Mouse (Mus musculus) kidney, postnatal 10 days (tissue): ENCODE data around the gene Sema4b.
A peak's percentile ranks its signal among the peaks of the same experiment; 100 is the strongest.

Source experiments
- DNase-seq: peaks from one replicate; pipeline ENCODE4 v3.0.0; 2021; ENCODE audit warnings: mixed read lengths

Gene Sema4b

DNA sequence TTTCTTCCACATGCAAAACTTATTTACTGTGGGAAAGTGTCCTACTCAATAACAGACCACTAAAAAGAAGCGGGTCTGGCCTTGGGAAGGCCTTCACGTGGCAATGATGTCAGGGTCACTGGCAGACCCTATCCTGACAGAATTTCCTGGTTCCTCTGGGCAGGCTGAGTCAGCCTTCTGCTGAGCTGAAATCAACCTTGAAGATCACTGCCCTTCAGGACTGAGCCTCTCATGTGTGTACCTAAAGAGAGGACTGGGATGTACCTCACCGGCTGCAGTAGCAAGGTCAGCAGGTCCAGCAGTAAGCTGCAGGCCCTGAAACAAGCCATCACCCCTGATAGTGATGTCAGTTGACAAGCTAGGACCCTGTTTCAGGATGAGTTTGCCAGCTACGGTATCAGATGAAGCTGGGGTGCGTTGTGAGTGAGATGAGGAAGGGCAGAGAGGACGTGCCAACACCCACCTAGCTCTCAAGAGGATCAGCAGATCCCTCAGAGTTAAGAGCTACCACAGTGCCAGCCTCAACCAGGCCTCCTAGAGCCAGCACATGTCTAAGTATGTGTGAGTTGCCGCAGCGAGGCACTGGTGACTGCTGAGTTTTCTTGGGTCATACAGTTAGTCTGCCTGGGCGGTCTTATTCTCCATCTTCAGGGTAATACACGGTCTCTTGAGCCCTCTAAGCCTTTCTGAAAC lies 8.5 kb upstream of the Sema4b start:
- no peak for DNase-seq

DNA sequence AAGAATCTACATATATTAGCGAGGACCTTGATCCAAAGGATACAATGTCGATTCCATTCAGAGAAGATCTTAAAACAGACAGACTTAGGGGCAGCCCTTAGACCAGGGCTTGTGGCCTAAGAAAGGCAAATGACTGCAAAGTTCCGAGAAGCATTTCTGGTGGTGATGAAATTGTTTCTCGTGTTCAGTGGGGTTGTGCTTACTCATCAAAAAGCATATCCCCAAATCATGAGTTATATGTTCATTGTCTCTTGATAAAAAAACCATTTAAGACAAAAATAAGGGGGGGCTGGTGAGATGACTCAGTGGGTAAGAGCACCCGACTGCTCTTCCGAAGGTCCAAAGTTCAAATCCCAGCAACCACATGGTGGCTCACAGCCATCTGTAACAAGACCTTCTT lies 7.3 kb upstream of the Sema4b start:
- no peak for DNase-seq

DNA sequence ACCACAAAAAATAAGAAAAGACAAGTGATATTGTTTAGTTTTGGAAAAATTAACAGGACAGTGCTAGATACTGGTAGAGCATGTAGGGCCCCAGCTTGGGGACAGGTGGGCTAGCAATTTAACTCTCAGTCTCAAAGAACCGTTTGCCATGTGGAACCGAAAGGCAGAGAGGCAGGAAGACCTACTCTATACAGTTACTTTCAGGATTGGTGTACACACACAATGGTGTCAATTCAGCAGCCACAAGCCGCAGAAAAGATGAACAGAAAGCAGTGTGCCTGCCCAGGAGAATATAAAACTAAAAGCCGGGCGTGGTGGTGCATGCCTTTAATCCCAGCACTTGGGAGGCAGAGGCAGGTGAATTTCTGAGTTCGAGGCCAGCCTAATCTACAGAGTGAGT lies 6.9 kb upstream of the Sema4b start:
- no peak for DNase-seq

DNA sequence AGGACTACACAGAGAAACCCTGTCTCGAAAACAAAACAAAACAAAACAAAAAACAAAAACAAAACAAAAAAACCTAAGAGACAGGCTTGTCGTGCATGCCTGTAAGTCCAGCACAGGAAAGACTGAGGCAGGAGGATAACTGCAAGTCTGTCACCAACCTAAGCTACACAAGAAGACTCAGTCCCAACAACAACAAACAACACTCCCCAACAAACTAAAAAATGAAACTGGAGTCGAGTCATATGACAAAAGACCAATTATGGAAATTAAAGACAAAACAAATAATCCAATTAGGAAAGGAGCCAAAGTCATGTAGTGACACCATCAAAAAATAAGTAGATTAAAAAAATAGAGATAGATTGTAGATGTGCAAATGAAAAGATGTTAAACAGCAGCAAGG lies 6.4 kb upstream of the Sema4b start:
- DNase-seq, result no peak

DNA sequence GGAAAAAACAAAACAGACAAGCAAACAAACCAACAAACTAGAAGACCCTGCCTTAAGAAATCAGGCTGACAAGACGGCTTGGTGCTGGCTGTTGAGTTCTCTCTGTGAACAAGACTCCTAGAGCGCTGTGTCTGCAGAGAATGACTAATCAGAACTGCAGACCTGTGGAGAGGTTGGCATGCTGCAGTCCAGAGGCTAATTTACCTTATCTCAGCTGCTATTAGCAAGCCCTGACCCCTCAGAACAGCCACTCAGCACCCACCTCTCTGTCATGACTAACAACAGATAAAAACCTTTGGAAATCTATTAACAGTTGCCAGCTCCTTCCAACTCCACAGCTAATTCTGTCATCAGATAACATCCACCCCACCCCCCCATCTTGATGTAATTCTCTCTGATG lies 5.6 kb upstream of the Sema4b start:
- DNase-seq, result no peak

DNA sequence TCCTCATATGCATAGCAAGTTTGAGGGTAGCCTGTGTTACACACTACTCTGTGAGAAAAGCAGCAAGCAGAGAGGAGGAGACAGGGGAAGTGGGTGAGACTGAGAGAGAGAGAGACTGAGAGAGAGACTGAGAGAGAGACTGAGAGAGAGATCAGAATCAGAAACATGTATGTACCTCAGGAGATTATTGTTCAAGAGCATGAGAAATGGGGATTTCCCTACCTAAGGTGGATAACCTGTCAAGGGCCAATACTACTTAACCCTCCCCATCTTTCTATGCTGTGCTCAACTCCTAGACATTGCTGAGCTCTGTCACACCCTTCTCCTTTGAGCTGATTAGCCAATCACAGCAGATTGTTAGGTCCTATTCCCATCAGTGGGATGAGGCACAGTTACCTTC lies 4.5 kb upstream of the Sema4b start:
- no peak for DNase-seq

DNA sequence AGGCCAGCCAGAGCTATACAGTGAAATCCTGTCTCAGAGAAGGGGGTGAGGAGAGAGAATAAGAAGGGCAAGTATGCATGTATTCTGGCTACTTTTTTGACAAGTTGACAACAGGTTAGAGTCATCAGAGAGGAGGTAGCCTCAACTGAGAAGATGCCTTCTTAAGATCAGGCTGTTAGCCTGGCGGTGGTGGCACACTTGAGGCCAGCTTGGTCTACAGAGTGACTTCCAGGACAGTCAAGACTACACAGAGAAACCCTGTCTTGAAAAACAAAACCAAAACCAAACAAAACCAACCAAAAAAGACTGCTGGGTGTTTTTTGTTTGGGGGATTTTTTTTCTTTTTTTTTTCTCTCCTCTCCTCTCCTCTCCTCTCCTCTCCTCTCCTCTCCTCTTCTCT lies 3.2 kb upstream of the Sema4b start:
- DNase-seq, result no peak

DNA sequence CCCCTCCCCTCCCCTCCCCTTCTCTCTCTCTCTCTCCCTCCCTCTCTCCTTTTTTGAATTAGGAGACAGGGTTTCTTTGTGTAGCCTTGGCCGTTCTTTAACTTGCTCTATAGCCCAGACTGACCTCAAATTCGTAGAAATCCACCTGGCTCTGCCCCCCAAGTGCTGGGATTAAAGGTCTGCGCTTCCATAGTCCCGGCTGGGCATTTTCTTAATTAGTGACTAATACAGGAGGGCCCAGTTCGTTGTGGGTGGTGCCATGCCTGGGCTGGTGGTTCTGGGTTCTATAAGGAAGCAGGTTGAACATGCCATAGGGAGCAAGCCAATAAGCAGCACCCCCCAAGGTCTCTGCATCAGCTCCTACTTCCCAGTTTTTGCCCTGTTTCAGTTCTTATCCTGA lies 2.7 kb upstream of the Sema4b start:
- DNase-seq, result no peak

DNA sequence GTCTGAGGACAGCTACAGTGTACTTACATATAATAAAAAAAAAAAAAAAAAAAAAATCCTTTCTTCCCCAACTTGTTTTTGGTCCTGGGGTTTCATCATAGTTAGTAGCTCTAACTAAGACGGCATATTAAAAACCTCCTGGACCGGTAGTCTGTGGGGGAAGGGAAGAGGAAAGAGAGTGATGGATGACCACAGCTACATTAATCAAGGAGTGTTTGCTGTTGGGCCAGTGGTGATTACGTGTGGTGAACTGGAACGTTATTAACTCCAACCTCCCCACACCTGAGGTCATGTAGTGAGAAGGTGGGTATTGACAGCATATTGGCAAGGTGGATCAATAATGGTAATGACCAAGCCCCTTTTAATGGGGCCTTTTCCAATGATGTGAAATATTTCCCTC lies 2.1 kb upstream of the Sema4b start:
- no peak for DNase-seq

DNA sequence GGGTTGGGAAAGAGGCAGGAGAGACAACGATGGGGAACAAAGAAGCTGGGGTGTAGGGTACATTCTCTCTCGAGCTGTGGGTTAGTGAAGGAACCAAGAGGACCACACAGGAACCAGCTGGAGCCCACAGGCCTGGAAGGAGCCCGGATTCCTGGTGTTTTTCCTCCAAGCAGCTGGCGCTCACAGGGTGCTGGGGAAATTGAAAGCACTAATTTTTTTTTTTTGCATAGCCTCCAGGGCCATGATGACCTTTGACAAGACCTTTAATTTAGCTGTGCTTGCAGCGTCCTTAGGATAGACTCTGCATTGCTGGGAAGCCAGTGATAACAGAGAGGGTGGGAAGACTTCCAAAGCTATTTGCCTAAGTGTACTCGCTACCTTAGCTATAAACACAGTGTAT lies 1.7 kb upstream of the Sema4b start:
- DNase-seq, result no peak

DNA sequence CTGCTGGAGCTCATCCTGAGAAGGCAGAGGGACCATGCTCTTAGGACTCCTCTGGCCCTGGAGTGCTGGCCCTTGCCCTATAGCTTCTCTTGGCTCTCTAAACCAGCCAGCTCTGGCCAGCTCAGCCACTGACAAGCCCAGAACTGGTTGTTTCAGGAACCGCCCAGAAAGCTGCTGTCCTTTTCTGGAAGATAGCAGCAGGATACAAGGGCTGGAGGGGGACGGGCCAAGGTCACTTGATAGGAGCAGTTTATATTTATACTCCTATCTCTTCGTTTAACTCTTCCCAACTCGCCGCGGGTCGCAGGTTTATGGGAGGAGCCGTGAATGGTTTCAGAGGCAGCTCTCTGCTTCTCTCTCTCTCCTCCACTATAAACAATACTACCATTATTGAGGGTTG lies 620 bp upstream of the Sema4b start:
- DNase-seq, result peak; percentile 81

DNA sequence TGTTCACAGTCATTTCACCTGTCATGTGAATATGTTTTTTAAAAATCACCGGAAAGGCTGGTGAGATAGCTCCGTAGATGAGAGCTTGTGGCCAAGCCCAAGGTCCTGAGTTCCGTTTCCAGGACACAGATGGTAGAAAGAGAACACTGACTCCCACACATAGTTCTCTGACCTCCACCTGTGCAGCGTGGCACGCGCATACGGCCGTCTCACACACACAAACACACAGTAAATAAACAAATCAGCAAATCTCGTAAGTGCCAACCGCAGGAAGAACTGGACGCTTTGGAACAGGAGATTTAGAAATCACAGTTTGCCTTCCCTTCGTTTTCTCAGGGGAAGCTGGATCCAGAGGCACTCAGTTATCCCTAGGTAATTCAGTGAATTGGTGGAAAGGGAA lies 860 bp downstream of the Sema4b start:
- no peak for DNase-seq

DNA sequence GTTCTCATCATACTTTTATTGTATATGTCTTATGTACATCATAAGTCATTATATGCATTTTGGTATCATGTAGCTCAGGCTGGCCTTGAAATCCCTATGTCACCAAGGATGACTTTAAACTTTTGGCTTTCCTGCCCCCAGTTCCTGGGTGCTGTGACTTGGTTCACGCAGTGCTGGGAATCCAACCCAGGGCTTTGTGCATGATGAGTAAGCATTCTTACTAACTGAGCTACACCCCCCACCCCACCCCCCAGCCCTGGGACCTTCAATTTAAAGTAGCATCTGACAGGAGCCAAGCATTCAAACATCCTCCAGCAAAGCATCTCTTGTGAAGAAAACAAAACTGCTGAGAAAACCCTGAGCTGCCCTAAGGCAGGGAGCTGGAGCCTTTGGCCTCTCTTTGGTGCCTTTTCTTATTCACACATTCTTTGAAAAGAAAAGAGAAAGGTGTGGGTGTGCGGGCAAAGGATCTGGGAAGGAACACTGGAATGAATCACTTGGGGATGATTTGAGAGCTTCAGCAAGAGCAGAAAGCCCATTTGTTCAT lies 2.0 kb downstream of the Sema4b start:
- DNase-seq, result no peak

DNA sequence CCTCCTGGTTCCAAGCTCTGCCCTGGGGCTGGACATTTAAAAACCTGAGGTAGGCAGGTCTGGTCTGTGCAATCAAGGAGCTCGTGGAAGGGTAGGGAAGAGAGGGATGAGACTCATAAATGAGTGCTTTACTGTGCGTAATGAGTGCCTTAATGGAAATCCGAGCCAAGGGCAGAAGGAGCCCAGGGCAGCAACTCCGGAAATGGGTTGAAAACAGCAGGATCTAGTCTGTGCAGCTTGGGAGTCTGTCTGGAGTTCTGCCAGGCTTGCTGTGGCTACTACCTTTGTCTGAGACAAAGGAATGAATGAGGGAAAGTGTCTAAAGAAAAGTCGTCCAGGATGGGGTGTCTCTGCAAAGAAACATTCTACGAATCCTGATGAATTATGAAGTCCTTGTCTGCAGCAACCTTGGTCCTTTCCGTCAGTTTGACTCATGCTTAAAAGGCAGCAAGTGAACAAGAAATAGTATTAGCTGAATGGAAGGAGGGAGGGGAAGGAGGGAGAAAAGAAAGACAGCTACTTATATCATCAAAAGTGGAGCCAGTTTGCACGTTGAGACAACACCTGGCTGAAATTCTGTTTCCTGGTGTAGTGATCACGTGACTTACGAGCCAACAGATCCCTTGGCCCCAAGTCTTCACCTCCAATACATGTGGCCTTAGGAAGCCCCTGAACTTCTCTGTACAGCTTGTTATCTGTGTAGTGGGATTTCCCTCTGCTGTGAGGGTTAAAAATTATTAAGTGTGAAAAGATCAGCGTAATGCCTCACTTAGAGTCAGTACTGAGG lies 2.7 kb downstream of the Sema4b start:
- peak; percentile 45 for DNase-seq

DNA sequence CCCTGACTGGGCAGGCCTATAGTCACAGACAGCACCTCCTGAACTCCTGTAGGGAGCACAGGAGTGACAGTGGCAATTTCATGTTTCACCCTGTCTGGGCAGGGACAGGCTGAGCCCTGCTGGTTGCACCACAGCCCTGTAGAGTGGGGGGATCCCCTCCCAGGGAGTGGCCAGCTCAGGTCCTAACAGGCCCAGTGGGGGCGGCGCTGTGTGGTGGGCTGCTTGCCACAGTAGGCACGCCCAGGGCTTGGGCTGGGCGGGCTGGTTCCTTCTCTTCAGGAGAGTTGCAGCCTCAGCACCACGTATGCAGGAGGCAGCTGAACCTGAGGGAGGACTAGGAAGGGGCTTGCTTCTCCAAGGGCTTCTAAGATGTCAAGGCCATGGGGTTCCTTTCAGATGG lies 4.8 kb downstream of the Sema4b start:
- DNase-seq, result peak; percentile 77

DNA sequence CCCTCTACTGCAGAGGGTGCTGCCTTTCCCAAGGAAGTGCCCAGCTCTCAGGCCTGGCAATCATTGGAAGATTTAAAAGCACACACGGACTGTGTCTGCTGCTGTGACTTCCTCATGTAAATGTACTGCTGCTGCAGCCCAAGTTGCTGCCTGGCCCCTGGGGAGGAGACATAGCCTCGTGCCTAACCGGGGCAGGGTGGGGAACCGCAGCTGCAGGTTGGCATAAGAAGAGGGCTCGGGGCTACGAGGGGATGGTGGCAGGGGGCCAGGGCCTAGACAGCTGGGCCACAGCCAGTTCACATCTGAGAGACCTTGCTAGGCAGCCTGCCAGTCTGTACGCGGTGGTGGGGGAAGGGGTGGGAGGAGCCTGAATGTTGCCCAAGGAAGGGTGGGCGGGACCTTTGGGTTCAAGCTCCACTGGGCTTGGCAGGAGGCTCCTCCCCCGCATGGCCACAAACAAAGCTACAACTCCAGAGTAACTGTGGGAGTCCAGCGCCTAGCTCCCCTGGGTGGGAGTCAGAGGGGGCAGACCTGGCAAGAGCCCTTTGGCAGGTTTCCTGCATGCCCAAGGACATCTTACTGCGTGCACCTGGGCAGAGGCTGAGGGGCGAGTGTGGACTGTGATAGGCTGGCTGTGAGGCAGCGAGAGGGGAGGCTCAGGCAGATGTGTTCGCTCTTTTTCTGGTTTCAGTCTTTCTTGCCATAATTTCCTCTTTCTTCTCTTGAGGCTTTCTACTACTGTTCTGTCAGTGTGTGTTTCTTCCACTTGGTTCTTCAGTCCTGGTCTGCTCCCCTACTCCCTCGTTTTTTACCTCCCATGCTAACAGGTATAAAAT lies 5.8 kb downstream of the Sema4b start:
- DNase-seq, result peak; percentile 95

DNA sequence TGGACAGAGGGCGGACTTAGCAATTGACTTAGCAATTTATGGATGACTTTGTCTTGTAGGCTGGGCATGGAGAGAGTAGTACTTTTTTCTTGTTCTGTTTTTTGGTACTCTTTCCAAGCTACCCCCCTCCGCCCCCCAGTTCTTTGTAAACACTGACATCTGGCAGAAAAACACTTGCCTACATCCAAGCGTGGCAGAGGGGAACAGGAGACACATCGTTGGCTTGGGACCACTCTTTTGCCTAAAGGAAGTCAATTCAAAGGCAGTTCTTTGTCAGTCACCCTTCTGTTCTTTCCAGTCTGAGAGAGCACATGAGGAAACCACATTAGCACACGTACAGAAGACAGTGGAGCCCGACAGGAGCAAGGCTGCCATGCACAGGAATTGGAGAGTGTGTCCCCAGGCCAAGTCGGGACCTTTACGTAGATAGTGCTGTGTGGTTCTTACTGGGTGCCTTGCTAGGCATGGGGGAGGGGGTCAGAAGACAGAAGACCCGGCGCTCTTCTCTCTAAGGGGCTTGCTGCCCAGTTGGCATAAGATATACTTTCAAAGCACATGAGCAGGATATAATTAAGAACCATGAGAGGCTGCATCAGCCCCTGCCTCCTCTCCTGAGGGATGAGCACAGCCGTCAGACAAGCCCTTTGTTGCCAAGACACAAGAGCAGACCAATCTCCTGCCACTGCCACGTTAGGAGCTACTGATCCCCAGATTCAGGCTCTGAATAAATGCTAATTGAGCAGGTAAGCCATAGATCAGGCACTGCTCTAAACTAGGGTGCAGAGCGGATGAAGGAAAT lies 7.5 kb downstream of the Sema4b start:
- no peak for DNase-seq

DNA sequence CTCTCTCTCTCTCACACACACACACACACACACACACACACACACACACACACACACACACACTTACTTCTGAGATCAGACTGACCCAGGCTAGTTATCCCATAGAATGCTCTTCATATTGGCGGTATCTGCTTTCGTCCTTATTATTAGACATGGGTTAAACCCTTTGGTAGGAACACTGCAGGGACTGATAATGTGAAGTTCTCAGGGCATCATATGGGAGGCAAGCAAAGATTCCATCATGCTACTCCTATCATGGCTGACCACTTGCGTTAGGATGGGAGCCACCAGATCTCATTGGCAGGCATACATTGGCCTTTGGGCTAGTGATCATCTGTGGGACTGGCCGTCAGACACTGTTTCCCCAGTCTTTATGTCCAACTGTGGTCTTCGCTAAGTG lies 8.5 kb downstream of the Sema4b start:
- DNase-seq, result no peak

DNA sequence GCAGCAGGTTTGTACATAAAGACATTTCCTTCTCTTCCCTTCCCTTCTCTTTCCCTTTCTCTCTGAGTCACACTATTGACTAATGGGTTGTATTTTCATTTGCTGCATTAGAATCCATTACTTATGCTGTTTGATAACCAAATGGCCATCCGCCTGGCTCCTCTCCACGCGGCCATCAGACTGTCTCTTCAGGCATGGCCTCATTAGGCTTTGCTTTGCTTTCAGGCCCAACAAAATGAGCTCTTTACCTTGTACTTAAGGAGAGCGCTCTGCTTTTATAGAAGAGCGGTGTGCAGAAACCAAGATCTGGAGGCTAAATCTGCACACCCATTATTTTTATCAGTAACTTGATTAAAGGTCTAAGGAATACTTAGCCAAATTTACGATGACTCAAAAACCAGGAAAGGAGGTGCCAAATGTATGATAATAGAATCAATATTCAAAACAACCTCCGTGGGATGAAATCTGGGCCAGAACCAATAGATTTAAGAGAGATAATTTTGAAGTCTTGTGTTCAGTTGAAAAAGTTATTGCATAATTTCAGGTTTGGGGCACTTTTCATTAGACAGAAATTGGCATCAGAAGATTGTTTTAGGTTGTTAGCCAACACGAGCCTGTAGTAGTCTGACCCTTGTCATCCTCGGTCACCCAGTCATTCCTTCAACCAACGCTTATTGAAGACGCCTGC lies 9.1 kb downstream of the Sema4b start:
- no peak for DNase-seq

DNA sequence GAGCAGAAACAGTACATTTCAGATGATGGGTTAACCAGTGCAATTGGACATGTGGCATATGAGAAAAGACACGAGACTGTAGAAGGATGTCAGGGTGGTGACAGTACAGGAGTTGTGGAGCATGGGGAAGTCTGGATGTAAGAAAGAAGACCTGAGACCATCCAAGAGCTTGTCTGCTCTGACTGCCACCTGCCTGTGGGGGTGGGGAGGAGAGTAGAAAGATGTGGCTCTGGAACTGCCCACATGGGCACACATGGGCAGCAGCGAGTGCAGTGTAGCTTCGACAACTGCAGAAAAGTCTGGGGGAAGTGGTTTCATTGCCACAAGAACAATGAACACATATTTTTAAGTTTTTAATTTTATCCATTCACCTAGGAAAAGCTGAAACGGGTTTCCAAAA lies 10.7 kb downstream of the Sema4b start:
- DNase-seq, result no peak

DNA sequence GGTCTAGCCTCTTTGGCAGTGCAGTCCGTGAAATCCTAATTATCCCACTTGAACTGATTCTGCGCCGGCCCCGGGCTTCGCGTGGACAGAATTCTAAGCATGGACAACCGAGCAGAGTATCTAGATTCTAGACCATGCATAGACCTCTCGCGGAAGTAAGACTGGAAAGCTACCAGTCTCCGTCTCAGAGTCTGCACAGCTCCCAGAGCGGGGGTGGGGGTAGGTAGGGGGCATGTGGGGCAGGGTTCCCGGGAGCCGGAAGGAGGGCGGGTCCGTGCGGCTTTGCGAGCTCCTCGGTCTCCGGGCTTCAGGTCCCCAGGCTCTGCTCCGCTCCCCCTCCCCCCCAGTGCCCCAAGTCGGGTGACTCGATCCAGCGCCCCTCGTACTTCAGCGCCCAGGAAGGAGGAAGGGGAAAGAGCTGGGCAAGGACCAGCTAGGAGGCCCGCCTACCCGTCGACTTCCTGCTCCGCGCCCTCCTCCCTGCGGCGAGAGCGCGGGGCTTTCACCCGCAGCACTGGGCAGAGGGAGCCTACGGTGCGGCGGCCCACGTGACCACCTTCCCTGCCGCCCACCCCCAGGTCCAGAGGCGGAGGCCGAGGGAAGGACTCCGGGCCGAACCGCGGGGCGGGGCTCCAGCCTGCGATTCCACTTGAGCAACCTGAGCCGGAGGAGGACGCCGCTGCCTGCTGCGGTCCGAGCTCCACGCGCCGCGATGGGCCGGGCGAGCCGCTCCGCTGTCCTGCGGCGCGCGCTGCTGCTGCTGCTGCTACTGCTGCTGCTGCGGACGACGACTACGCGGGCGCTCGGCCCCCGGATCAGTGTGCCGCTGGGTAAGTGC lies 11.5 kb downstream of the Sema4b start:
- DNase-seq, result peak; percentile 90
